Mouse (Mus musculus): Measurements from ENCODE around the gene Clec2d.

DNA sequence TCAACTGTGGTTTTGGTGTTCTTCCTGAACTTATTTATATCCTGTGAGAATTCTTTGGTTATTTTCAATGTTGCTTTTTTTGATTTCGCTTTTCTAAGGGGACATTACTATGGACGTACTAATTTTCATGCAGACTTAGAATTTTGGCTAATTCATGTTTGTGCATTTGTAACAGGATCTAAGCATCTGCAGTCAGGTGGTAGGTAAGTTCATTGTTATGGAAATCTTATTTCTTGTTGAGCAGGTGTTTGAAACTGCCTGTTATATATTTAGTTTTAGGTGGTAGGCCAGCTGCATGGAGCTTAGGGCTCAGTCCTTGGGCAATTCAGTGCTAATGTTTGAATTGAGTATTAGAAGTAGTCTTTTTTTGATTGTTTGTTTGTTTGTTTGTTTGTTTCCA is 13.0 kb downstream of the Clec2d start:
- TF ChIP-seq CTCF (IDR thresholded peaks at IDR 0.05; ENCODE audit: control insufficient read depth, insufficient read depth, insufficient read length) (no peak), MAX (IDR thresholded peaks at IDR 0.05) (no peak)

Measured in C2C12 (cell line).